Mouse (Mus musculus) ES-E14 (cell line): ENCODE measurements around the gene Rps6kb1. TPM values are rescaled to one million over a fixed set of nuclear protein-coding genes. Genes with fewer than 3 reads are reported as not detected.

Experiments
- DNase-seq: peaks from one replicate; pipeline ENCODE4 v3.0.0-alpha.2; 2013; ENCODE audit warnings: low read depth, low spot score
- H3K27ac ChIP-seq: 2 replicates; pipeline ENCODE4 v1.5.1; 2012; ENCODE audit warnings: low read depth, mild to moderate bottlenecking, low read length, moderate library complexity, mixed read lengths; ENCODE audit not compliant: poor library complexity, insufficient read depth, severe bottlenecking
- H3K36me3 ChIP-seq: 2 replicates; pipeline ENCODE4 v1.6.1; 2012; ENCODE audit warnings: mild to moderate bottlenecking, low read length, moderate library complexity, mixed read lengths; ENCODE audit not compliant: control insufficient read depth, poor library complexity, insufficient read depth, severe bottlenecking
- H3K4me1 ChIP-seq, 2 experiments: fragments of 150-350 bp in 1 of 2; sonication (generic) in 1 of 2; 2 replicates each; pipeline ENCODE4 v1.6.1; 2012; ENCODE audit warnings: low read length in 2 of 2, mild to moderate bottlenecking in 1 of 2, mixed read lengths in 1 of 2; ENCODE audit not compliant: control insufficient read depth in 2 of 2, insufficient read depth in 2 of 2, poor library complexity in 1 of 2
- H3K4me3 ChIP-seq, 2 experiments: fragments of 150-350 bp in 1 of 2; sonication (generic) in 1 of 2; 2 replicates each; pipeline ENCODE4 v1.5.1; 2012; ENCODE audit warnings: low read length in 2 of 2, low read depth in 1 of 2, mild to moderate bottlenecking in 1 of 2, mixed read lengths in 1 of 2; ENCODE audit not compliant: insufficient read depth in 1 of 2, poor library complexity in 1 of 2, severe bottlenecking in 1 of 2
- H3K9ac ChIP-seq: 2 replicates; pipeline ENCODE4 v1.6.1; 2012; ENCODE audit warnings: low read depth, mild to moderate bottlenecking, low read length, mixed read lengths; ENCODE audit not compliant: poor library complexity, insufficient read depth, severe bottlenecking
- H3K9me3 ChIP-seq: fragments of 150-350 bp; sonication (generic); 2 replicates; pipeline ENCODE4 v1.6.1; 2012; ENCODE audit warnings: low read depth, mild to moderate bottlenecking, low read length; ENCODE audit not compliant: control insufficient read depth, insufficient read depth
- CHD2 ChIP-seq: IDR thresholded peaks from 2 replicates; pipeline ENCODE4 v1.6.1; 2014; ENCODE audit warnings: mild to moderate bottlenecking, low read depth, low read length, inconsistent platforms
- HCFC1 ChIP-seq: IDR thresholded peaks from 2 replicates; pipeline ENCODE4 v1.6.1; 2012; ENCODE audit warnings: low read length, inconsistent platforms, borderline replicate concordance; ENCODE audit not compliant: insufficient read depth
- MAFK ChIP-seq: IDR thresholded peaks from 2 replicates; pipeline ENCODE4 v1.6.1; 2014; ENCODE audit warnings: mild to moderate bottlenecking, low read depth, low read length, inconsistent platforms; ENCODE audit not compliant: insufficient read depth
- ZC3H11A ChIP-seq: IDR thresholded peaks from 2 replicates; pipeline ENCODE4 v1.6.1; 2012; ENCODE audit warnings: low read depth, mild to moderate bottlenecking, inconsistent platforms, low read length, borderline replicate concordance
- ZNF384 ChIP-seq: IDR thresholded peaks from 2 replicates; pipeline ENCODE4 v1.6.1; 2012; ENCODE audit warnings: low read depth, low read length, inconsistent platforms
- in situ Hi-C, 2 experiments: fragments of 600-800 bp; cut with MboI; formaldehyde crosslinking; loops; one replicate each; pipeline ENCODE4 v1.15.1; 2025; ENCODE audit warnings: low sequenced_read_pairs in 2 of 2, inconsistent platforms in 1 of 2; ENCODE audit not compliant: unreplicated experiment in 2 of 2
- total RNA-seq: library from RNA; depleted of rRNA; stranded (reverse); fragments of 300-350 nt; gene quantifications from 2 replicates; pipeline ENCODE4 v1.2.3, GENCODE M21; 2012; rRNA removed

Gene Rps6kb1
- total RNA-seq, 1 experiment = 43.1 TPM

- TF ChIP-seq ZC3H11A = no peak
- no peak for TF ChIP-seq HCFC1
- TF ChIP-seq CHD2 = no peak
- no peak for TF ChIP-seq MAFK
- TF ChIP-seq ZNF384 = no peak
- peak; percentile 56 for DNase-seq
- in situ Hi-C loops = no loop called here
- H3K9ac ChIP-seq = no peak overlapping the region
- H3K36me3 ChIP-seq = no peaks in the 10 kb centered on the region
- H3K27ac ChIP-seq = no peak overlapping the region
- no peaks in the 10 kb centered on the region for H3K9me3 ChIP-seq
- no peak overlapping the region for H3K4me3 ChIP-seq
- peaks cover 0 to 4% of the 10 kb centered on the region in 2 experiments; a peak in 1 of 4 replicates for H3K4me1 ChIP-seq
Observed at GRCm38 (mm10) chr11:86462579-86462978, 82.0 kb downstream of the Rps6kb1 start.

DNA sequence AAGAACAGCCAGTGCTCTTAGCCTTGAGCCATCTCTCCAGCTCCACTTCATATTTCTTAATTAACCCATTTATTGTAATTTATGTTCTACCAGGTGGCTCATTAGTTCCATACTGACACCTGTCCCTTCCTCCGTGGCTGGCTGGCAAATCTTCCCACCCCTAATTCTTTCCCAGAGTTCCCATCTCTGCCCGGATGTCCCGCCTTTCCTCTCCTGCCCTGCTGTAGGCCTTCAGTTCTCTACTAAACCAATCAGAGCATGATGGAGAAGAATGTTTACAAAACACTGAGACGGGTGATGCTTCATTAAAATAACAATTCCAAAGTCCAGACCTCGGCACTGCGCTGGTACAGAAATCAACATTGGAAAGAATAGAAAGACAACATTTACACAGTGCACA, 85.7 kb downstream of the Rps6kb1 start:
- peak overlapping the region; percentile 28 to 40; a peak in 3 of 4 replicates for H3K4me3 ChIP-seq
- no peaks in the 10 kb centered on the region for H3K36me3 ChIP-seq
- no peak overlapping the region for H3K27ac ChIP-seq
- H3K4me1 ChIP-seq = peaks cover 0 to 4% of the 10 kb centered on the region in 2 experiments; a peak in 1 of 4 replicates
- in situ Hi-C loops = no loop called here
- H3K9me3 ChIP-seq = no peaks in the 10 kb centered on the region
- no peak for TF ChIP-seq ZC3H11A
- no peak for TF ChIP-seq MAFK
- no peak for TF ChIP-seq CHD2
- TF ChIP-seq ZNF384 = no peak
- no peak for TF ChIP-seq HCFC1
- DNase-seq = no peak
- H3K9ac ChIP-seq = peak overlapping the region; percentile 64; the same call in 1 of the 2 replicates

- H3K36me3 ChIP-seq = no peaks in the 10 kb centered on the region
- H3K9me3 ChIP-seq = no peaks in the 10 kb centered on the region
- H3K27ac ChIP-seq = no peak overlapping the region
- in situ Hi-C loops = no loop called here
- H3K4me1 ChIP-seq = peaks cover 2 to 4% of the 10 kb centered on the region in 2 experiments; a peak in 2 of 4 replicates
- no peak for TF ChIP-seq MAFK
- DNase-seq = no peak
- H3K9ac ChIP-seq = no peak overlapping the region
- H3K4me3 ChIP-seq = no peak overlapping the region
Observed at GRCm38 (mm10) chr11:86457545-86457944, 87.1 kb downstream of the Rps6kb1 start.

GRCm38 (mm10) chr11:86453991-86454390, 90.6 kb downstream of the Rps6kb1 start:
- peaks cover 0 to 2% of the 10 kb centered on the region in 2 experiments; a peak in 1 of 4 replicates for H3K4me1 ChIP-seq
- H3K4me3 ChIP-seq = peak overlapping the region in 1 of 2 experiments; percentile 64; a peak in 2 of 4 replicates
- no peak overlapping the region for H3K9ac ChIP-seq
- DNase-seq = peak; percentile 65
- no peak overlapping the region for H3K27ac ChIP-seq
- no peaks in the 10 kb centered on the region for H3K36me3 ChIP-seq
- no peaks in the 10 kb centered on the region for H3K9me3 ChIP-seq
- in situ Hi-C loops = no loop called here
- TF ChIP-seq MAFK (no peak), HCFC1 (no peak), CHD2 (no peak), ZNF384 (no peak), ZC3H11A (no peak)

Other genes with a start within 250 kb of the Rps6kb1 start
- 51.8 and 53.6 TPM in 2 replicates for gene Med13, start 187.2 kb downstream of the Rps6kb1 start, total RNA-seq
- 33.5 and 34.5 TPM in 2 replicates for gene Rnft1, start 60.1 kb downstream of the Rps6kb1 start, total RNA-seq
- gene Tubd1, start 186 bp upstream of the Rps6kb1 start, total RNA-seq = 3.0 and 6.5 TPM in 2 replicates
- 81.9 and 107 TPM in 2 replicates for gene Vmp1, start 139.0 kb upstream of the Rps6kb1 start, total RNA-seq
- 15.0 and 16.6 TPM in 2 replicates for gene Ptrh2, start 139.2 kb upstream of the Rps6kb1 start, total RNA-seq
- gene Cltc, start 212.8 kb upstream of the Rps6kb1 start, total RNA-seq = 106 and 176 TPM in 2 replicates